Mouse (Mus musculus): ENCODE data around the gene Abtb2. TPM values are rescaled to one million over a fixed set of nuclear protein-coding genes. Genes with fewer than 3 reads are reported as not detected.

Gene Abtb2
- polyA plus RNA-seq, 1 experiment, result 10.6 TPM

DNA sequence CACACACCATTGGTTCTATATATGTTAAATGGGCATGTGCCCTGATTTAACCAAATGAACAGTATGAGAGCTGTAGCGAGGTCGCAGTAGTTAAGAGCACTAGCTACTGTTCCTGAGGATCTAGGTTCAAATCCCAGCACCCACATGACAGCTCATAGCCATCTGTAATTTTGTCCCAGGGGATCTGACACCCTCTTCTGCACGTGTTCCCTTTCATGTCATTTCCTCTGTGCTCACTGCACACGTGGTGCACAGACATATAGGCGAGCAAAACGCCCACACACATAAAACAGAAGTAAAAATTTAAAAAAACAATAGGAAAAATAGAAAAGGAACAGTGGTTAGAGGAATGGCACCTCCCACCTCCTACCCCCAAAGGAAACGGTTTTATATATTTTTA is 61.0 kb downstream of the Abtb2 start:
- 24% methylated on average over 7 of the region's 7 CpGs for WGBS
- TF ChIP-seq POLR2A (IDR thresholded peaks at IDR 0.05; ENCODE audit: low read depth, low read length), result no peak
- TF ChIP-seq CTCF (IDR thresholded peaks at IDR 0.05; ENCODE audit: extremely low read depth, insufficient read depth, insufficient read length, insufficient replicate concordance), result no peak
- H3K4me3 ChIP-seq (ENCODE audit: extremely low read depth, insufficient read depth, insufficient read length), result no peak overlapping the region
- H3K36me3 ChIP-seq (ENCODE audit: control insufficient read depth, insufficient read depth, low read length), result no peaks in the 10 kb centered on the region
- DNase-seq (ENCODE audit: low read depth in 1 of 2, low spot score in 2 of 2), result peak in 1 of 2 experiments; percentile 75
- peaks cover 11% of the 10 kb centered on the region; the same call in 1 of the 2 replicates for H3K4me1 ChIP-seq (ENCODE audit: control insufficient read depth, insufficient read depth, insufficient read length)
- H3K27me3 ChIP-seq (ENCODE audit: control insufficient read depth, insufficient read depth, low read length), result no peaks in the 10 kb centered on the region
- H3K27ac ChIP-seq (ENCODE audit: insufficient read depth, low read length), result no peak overlapping the region

DNA sequence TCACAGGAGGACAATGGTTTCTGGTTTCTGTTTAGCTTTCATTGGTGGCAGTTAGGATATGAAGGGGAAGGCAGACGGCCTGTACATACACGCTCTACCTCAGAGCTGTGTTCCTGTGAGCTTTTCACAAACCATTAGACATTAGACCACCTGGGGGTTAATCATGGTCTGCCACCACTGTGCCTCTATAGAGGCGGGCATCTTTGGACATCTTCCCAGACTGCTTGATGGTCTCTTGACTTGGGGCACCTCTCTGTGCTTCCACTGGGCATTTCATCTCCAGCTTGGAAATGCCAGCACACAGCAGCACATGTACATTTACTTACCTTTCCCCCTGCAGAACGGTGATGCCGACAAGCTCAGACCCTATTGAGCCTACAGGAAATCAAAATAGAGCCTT is 63.8 kb downstream of the Abtb2 start:
- TF ChIP-seq CTCF (IDR thresholded peaks at IDR 0.05; ENCODE audit: extremely low read depth, insufficient read depth, insufficient read length, insufficient replicate concordance), result no peak
- TF ChIP-seq POLR2A (IDR thresholded peaks at IDR 0.05; ENCODE audit: low read depth, low read length), result no peak
- Histone ChIP-seq H3K4me1 (ENCODE audit: control insufficient read depth, insufficient read depth, insufficient read length) (peaks cover 22% of the 10 kb centered on the region), H3K36me3 (ENCODE audit: control insufficient read depth, insufficient read depth, low read length) (no peaks in the 10 kb centered on the region), H3K27ac (ENCODE audit: insufficient read depth, low read length) (no peak overlapping the region), H3K4me3 (ENCODE audit: extremely low read depth, insufficient read depth, insufficient read length) (no peak overlapping the region), H3K27me3 (ENCODE audit: control insufficient read depth, insufficient read depth, low read length) (no peaks in the 10 kb centered on the region)
- 84% methylated on average over 5 of the region's 5 CpGs for WGBS
- DNase-seq (ENCODE audit: low read depth in 1 of 2, low spot score in 2 of 2), result no peak

DNA sequence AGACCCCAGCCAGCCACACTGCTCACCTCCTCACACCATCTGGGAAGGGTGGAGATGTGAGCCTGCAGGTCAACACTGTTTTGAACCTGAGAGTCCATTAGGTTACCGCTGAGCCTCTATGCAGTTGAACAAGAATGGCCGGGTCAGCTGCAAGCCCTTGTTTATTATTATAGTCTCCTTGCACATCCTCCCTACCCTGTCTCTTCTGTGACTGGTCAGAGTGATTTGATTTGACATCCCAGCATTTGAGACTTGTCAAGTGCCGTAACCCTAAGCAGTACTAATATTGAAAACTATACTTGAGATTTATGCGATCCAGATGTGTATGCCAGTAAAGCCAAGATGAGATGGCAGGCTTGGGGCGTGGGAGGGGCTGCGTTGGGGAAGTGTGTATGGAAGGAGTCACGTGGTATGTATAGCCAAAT is 65.2 kb downstream of the Abtb2 start:
- no peak for TF ChIP-seq CTCF (IDR thresholded peaks at IDR 0.05; ENCODE audit: extremely low read depth, insufficient read depth, insufficient read length, insufficient replicate concordance)
- TF ChIP-seq POLR2A (IDR thresholded peaks at IDR 0.05; ENCODE audit: low read depth, low read length), result no peak
- WGBS, result 85% methylated on average over 7 of the region's 7 CpGs
- Histone ChIP-seq H3K4me3 (ENCODE audit: extremely low read depth, insufficient read depth, insufficient read length) (no peak overlapping the region), H3K27me3 (ENCODE audit: control insufficient read depth, insufficient read depth, low read length) (no peaks in the 10 kb centered on the region), H3K36me3 (ENCODE audit: control insufficient read depth, insufficient read depth, low read length) (no peaks in the 10 kb centered on the region), H3K27ac (ENCODE audit: insufficient read depth, low read length) (no peak overlapping the region), H3K4me1 (ENCODE audit: control insufficient read depth, insufficient read depth, insufficient read length) (peaks cover 21% of the 10 kb centered on the region)
- no peak for DNase-seq (ENCODE audit: low read depth in 1 of 2, low spot score in 2 of 2)

DNA sequence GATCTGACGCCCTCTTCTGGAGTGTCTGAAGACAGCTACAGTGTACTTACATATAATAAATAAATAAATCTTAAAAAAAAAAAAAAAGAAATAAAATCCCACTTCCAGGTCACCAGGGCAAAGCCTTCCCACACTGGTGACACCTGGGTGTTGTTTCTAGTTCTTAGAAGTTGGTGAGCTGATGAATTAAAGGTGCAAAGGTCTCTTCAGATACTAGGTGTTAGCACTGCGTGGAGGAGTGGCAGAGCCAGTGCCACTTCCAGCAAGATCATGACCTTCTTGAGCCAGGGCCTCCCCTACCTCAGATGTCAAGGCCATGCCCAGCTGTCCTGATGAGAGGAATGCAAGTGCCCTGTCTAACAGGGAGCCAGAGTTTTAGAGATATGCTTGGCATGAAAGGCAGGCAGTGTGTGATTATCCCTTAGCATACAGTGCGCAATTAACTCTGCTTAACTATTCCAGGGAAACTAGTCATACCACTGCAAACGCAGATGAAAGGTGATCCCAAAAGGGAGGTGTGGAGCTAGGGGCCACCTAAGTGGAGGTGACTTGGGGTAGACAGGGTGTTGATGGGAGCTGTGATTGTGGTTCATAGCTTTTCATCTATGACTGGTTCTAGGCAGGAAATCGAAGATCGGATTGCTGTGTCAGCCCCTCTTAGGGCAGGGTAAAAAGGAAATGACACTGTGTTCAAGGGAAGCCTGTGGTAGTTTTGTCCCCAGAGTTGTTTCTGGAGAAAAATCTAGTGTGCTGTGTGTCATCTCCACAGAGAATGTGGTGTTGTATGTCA is 66.2 kb downstream of the Abtb2 start:
- DNase-seq (ENCODE audit: low read depth in 1 of 2, low spot score in 2 of 2), result peak in 1 of 2 experiments; percentile 15
- TF ChIP-seq POLR2A (IDR thresholded peaks at IDR 0.05; ENCODE audit: low read depth, low read length) (no peak), CTCF (IDR thresholded peaks at IDR 0.05; ENCODE audit: extremely low read depth, insufficient read depth, insufficient read length, insufficient replicate concordance) (no peak)
- Histone ChIP-seq H3K36me3 (ENCODE audit: control insufficient read depth, insufficient read depth, low read length) (no peaks in the 10 kb centered on the region), H3K4me3 (ENCODE audit: extremely low read depth, insufficient read depth, insufficient read length) (no peak overlapping the region), H3K27me3 (ENCODE audit: control insufficient read depth, insufficient read depth, low read length) (no peaks in the 10 kb centered on the region), H3K27ac (ENCODE audit: insufficient read depth, low read length) (no peak overlapping the region), H3K4me1 (ENCODE audit: control insufficient read depth, insufficient read depth, insufficient read length) (peaks cover 14% of the 10 kb centered on the region)
- WGBS, result 51% methylated on average over 6 of the region's 6 CpGs

DNA sequence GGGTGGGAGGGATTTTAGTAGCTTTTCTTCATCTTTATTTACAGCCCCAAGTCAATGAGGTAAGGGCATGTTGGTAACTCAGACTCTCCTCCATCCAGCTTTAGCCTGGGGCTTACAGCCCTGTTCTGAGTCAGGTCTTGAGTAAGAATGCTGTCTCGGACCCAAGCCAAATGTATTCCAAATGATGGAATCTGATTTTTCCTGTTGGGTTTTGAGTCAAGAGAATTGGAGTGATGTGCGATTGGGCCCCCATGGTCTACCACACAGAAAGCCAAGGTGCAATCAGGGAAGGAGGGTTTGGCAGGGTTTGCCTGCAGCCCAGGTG is 66.8 kb downstream of the Abtb2 start:
- H3K36me3 ChIP-seq (ENCODE audit: control insufficient read depth, insufficient read depth, low read length), result no peaks in the 10 kb centered on the region
- no peaks in the 10 kb centered on the region for H3K27me3 ChIP-seq (ENCODE audit: control insufficient read depth, insufficient read depth, low read length)
- DNase-seq (ENCODE audit: low read depth in 1 of 2, low spot score in 2 of 2), result no peak
- TF ChIP-seq POLR2A (IDR thresholded peaks at IDR 0.05; ENCODE audit: low read depth, low read length) (no peak), CTCF (IDR thresholded peaks at IDR 0.05; ENCODE audit: extremely low read depth, insufficient read depth, insufficient read length, insufficient replicate concordance) (no peak)
- H3K4me3 ChIP-seq (ENCODE audit: extremely low read depth, insufficient read depth, insufficient read length), result no peak overlapping the region
- no peak overlapping the region for H3K27ac ChIP-seq (ENCODE audit: insufficient read depth, low read length)
- H3K4me1 ChIP-seq (ENCODE audit: control insufficient read depth, insufficient read depth, insufficient read length), result peaks cover 15% of the 10 kb centered on the region
- WGBS, result 82% methylated on average over 2 of the region's 2 CpGs

DNA sequence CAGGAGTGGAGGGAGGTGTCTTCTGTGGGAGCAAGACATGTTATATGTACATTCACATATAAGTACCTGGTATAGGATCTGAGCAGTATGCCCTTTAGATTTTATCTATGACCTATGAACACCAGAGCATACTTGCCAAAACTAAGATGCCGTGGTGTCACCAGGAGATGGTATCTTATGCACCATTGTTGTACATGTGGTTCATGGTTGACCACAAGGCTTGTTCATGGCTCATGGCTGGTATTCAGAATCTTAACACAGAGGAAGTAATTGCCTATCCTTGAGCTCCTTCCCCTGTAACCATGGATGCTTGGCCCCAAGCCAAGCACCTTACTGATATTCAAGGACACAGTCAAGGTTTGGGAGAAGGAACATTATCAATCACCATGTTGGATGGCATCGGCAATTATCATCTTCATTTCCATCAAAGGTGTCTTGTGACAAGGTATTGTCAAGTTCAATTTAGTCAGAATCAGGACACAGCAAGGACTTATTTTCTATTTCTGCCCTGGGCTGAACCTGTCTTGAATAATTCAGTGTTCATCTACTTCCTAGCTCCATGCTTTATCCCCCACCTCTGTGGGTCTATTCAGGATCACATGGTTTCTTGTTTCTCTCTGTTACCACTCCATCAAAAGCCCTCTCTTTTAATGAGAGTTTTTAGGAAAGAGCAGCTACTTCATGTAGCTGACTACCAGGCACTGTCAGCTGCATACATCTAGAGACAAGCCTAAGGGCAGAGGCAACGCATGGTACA is 69.8 kb downstream of the Abtb2 start:
- Histone ChIP-seq H3K27ac (ENCODE audit: insufficient read depth, low read length) (no peak overlapping the region), H3K36me3 (ENCODE audit: control insufficient read depth, insufficient read depth, low read length) (no peaks in the 10 kb centered on the region), H3K27me3 (ENCODE audit: control insufficient read depth, insufficient read depth, low read length) (no peaks in the 10 kb centered on the region), H3K4me3 (ENCODE audit: extremely low read depth, insufficient read depth, insufficient read length) (no peak overlapping the region), H3K4me1 (ENCODE audit: control insufficient read depth, insufficient read depth, insufficient read length) (peaks cover 20% of the 10 kb centered on the region)
- WGBS, result 79% methylated on average over 3 of the region's 3 CpGs
- DNase-seq (ENCODE audit: low read depth in 1 of 2, low spot score in 2 of 2), result no peak
- TF ChIP-seq CTCF (IDR thresholded peaks at IDR 0.05; ENCODE audit: extremely low read depth, insufficient read depth, insufficient read length, insufficient replicate concordance) (no peak), POLR2A (IDR thresholded peaks at IDR 0.05; ENCODE audit: low read depth, low read length) (no peak)

DNA sequence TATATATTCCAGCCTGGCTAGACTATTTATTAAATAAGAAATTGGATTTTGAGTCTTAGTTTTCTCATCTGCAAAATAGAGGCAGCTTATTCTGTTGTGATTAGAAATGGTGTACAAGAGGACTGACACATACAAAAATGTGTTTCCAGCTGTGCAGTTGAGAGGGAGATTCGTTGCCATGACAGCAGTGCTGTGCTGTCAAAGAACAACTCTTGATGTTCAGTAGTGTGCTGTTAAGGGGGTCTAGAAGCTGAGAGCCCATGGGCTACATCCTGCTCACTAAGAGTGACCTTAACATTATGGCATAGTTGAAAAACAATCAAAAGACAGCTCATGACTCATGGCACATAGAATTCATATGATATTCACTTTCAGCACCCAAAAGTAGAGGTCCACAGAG is 71.3 kb downstream of the Abtb2 start:
- no peak overlapping the region for H3K27ac ChIP-seq (ENCODE audit: insufficient read depth, low read length)
- no peak overlapping the region for H3K4me3 ChIP-seq (ENCODE audit: extremely low read depth, insufficient read depth, insufficient read length)
- TF ChIP-seq CTCF (IDR thresholded peaks at IDR 0.05; ENCODE audit: extremely low read depth, insufficient read depth, insufficient read length, insufficient replicate concordance), result no peak
- no peak for TF ChIP-seq POLR2A (IDR thresholded peaks at IDR 0.05; ENCODE audit: low read depth, low read length)
- H3K27me3 ChIP-seq (ENCODE audit: control insufficient read depth, insufficient read depth, low read length), result no peaks in the 10 kb centered on the region
- 77% methylated on average over 1 of the region's 1 CpGs for WGBS
- peaks cover 19% of the 10 kb centered on the region for H3K4me1 ChIP-seq (ENCODE audit: control insufficient read depth, insufficient read depth, insufficient read length)
- no peaks in the 10 kb centered on the region for H3K36me3 ChIP-seq (ENCODE audit: control insufficient read depth, insufficient read depth, low read length)
- no peak for DNase-seq (ENCODE audit: low read depth in 1 of 2, low spot score in 2 of 2)
